Mouse (Mus musculus) liver, adult 2 months (tissue): Measurements from ENCODE around the gene Dmxl2.

Experiments used
- CTCF ChIP-seq: fragments of 200-500 bp; IDR thresholded peaks from 2 replicates; pipeline ENCODE4 v1.5.1; 2011; ENCODE audit warnings: low read depth, low read length, control low read depth
- POLR2A ChIP-seq: fragments of 200-500 bp; IDR thresholded peaks from 2 replicates; pipeline ENCODE4 v1.6.1; 2011; ENCODE audit warnings: low read length, control low read depth; ENCODE audit not compliant: insufficient read depth; ENCODE audit errors: extremely low read depth

DNA sequence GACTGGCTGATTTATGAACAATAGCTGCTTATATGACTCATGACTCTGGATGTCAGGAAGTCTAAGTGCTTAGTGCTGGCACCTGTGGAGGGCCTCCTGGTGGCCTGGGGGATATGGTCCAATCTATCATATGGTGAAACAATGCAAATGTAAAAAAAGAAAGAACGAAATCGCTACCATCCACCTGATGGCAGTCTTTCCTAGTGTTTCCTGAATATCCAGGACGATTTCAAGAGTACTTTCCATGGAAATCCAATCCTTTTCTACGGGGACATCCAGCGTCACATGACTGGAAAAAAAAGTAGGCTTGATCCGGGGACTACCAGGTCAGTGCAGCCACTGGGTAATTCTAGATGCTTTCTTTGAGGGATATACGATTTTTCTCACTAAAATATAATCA is 26.3 kb upstream of the Dmxl2 start:
- TF ChIP-seq CTCF (no peak), POLR2A (no peak)
